Mouse (Mus musculus) liver, adult 2 months (tissue): ENCODE data around the gene Sox5. TPM values are rescaled to one million over a fixed set of nuclear protein-coding genes. Genes with fewer than 3 reads are reported as not detected.

Experiments
- DNase-seq: peaks from one replicate; pipeline ENCODE4 v3.0.0-alpha.2; 2011; ENCODE audit warnings: low read depth, low spot score; ENCODE audit errors: extremely low read depth
- H3K27ac ChIP-seq: fragments of 200-500 bp; replicated peaks from 2 replicates; pipeline ENCODE4 v1.5.1; 2012; ENCODE audit warnings: low read depth, mild to moderate bottlenecking, control low read depth, inconsistent platforms, low read length; ENCODE audit not compliant: insufficient read depth
- H3K27me3 ChIP-seq: fragments of 200-500 bp; 2 replicates; pipeline ENCODE4 v1.6.1; 2012; ENCODE audit warnings: mild to moderate bottlenecking, moderate library complexity, low read length, inconsistent platforms; ENCODE audit not compliant: control insufficient read depth, insufficient read depth
- H3K36me3 ChIP-seq: fragments of 200-500 bp; 2 replicates; pipeline ENCODE4 v1.6.1; 2012; ENCODE audit warnings: low read length, inconsistent platforms; ENCODE audit not compliant: control insufficient read depth, insufficient read depth
- H3K4me1 ChIP-seq: fragments of 200-500 bp; 2 replicates; pipeline ENCODE4 v1.6.1; 2011; ENCODE audit warnings: low read length; ENCODE audit not compliant: control insufficient read depth, insufficient read depth
- H3K4me3 ChIP-seq: fragments of 200-500 bp; 2 replicates; pipeline ENCODE4 v1.5.1; 2011; ENCODE audit warnings: low read depth, mild to moderate bottlenecking, control low read depth, low read length, moderate library complexity; ENCODE audit not compliant: insufficient read depth
- H3K79me2 ChIP-seq: fragments of 200-500 bp; 2 replicates; pipeline ENCODE4 v1.6.1; 2012; ENCODE audit warnings: inconsistent platforms, mild to moderate bottlenecking, low read length, moderate library complexity; ENCODE audit not compliant: control insufficient read depth, insufficient read depth
- H3K9ac ChIP-seq: fragments of 200-500 bp; 2 replicates; pipeline ENCODE4 v1.6.1; 2012; ENCODE audit warnings: low read depth, mild to moderate bottlenecking, control low read depth, inconsistent platforms, low read length
- CTCF ChIP-seq: fragments of 200-500 bp; IDR thresholded peaks from 2 replicates; pipeline ENCODE4 v1.5.1; 2011; ENCODE audit warnings: low read depth, low read length, control low read depth
- POLR2A ChIP-seq: fragments of 200-500 bp; IDR thresholded peaks from 2 replicates; pipeline ENCODE4 v1.6.1; 2011; ENCODE audit warnings: low read length, control low read depth; ENCODE audit not compliant: insufficient read depth; ENCODE audit errors: extremely low read depth
- WGBS: fragments of 180-500 bp; shearing (Covaris S2); methylation state at CpG from one replicate; pipeline ENCODE4 v1.1.7; 2018; 5-methylcytosine and 5-hydroxymethylcytosine counted together
- polyA plus RNA-seq: library from polyadenylated mRNA; depleted of rRNA; stranded (reverse); fragments of >200 nt; gene quantifications from 2 replicates; pipeline ENCODE4 v1.2.3, GENCODE M21; 2012
- total RNA-seq: library from RNA; depleted of rRNA; stranded (reverse); fragments of >200 nt; gene quantifications from 2 replicates; pipeline ENCODE4 v1.2.3, GENCODE M21; 2014

Gene Sox5
- total and polyA plus RNA-seq, 2 experiments, result 7.5 to 31.6 TPM

- WGBS, result 73% methylated on average over 4 of the region's 4 CpGs
- H3K4me3 ChIP-seq, result no peak overlapping the region
Observed at GRCm38 (mm10) chr6:144357081-144357480, 424.7 kb downstream of the Sox5 start.

GRCm38 (mm10) chr6:144351049-144351448 is 430.7 kb downstream of the Sox5 start:
- WGBS, result 52% methylated on average over 6 of the region's 6 CpGs
- Histone ChIP-seq H3K36me3 (no peaks in the 10 kb centered on the region), H3K9ac (no peak overlapping the region), H3K4me3 (no peak overlapping the region), H3K27ac (no peak overlapping the region), H3K27me3 (no peaks in the 10 kb centered on the region), H3K79me2 (no peaks in the 10 kb centered on the region), H3K4me1 (0 out of 2 replicates have a peak, but pooled peaks cover 5% of the 10 kb centered on the region)
- TF ChIP-seq POLR2A, result no peak
- TF ChIP-seq CTCF, result no peak
- peak; percentile 36 for DNase-seq

More at GRCm38 (mm10) chr6:144357081-144357480, 424.7 kb downstream of the Sox5 start:
- no peak overlapping the region for H3K9ac ChIP-seq
- TF ChIP-seq POLR2A (no peak), CTCF (no peak)
- H3K4me1 ChIP-seq, result no peaks in the 10 kb centered on the region
- no peaks in the 10 kb centered on the region for H3K27me3 ChIP-seq
- DNase-seq, result no peak
- H3K27ac ChIP-seq, result no peak overlapping the region
- no peaks in the 10 kb centered on the region for H3K36me3 ChIP-seq
- H3K79me2 ChIP-seq, result no peaks in the 10 kb centered on the region

- WGBS, result 82% methylated on average over 11 of the region's 11 CpGs
- Histone ChIP-seq H3K27ac (no peak overlapping the region), H3K9ac (no peak overlapping the region), H3K79me2 (no peaks in the 10 kb centered on the region), H3K27me3 (no peaks in the 10 kb centered on the region), H3K4me3 (no peak overlapping the region), H3K4me1 (no peaks in the 10 kb centered on the region), H3K36me3 (no peaks in the 10 kb centered on the region)
- DNase-seq, result no peak
- TF ChIP-seq CTCF (no peak), POLR2A (no peak)
Observed at GRCm38 (mm10) chr6:144343338-144343737, 438.4 kb downstream of the Sox5 start.

- DNase-seq, result no peak
- Histone ChIP-seq H3K9ac (no peak overlapping the region), H3K27me3 (no peaks in the 10 kb centered on the region), H3K4me1 (no peaks in the 10 kb centered on the region), H3K79me2 (no peaks in the 10 kb centered on the region), H3K4me3 (no peak overlapping the region), H3K27ac (no peak overlapping the region), H3K36me3 (no peaks in the 10 kb centered on the region)
- TF ChIP-seq POLR2A (no peak), CTCF (peak; percentile 33; the same call in 1 of the 2 replicates)
- WGBS, result 92% methylated on average over 3 of the region's 3 CpGs
Observed at GRCm38 (mm10) chr6:144339554-144339953, 442.2 kb downstream of the Sox5 start.

GRCm38 (mm10) chr6:144339006-144339405 is 442.8 kb downstream of the Sox5 start:
- TF ChIP-seq POLR2A (no peak), CTCF (no peak)
- Histone ChIP-seq H3K27ac (no peak overlapping the region), H3K27me3 (no peaks in the 10 kb centered on the region), H3K9ac (no peak overlapping the region), H3K4me3 (no peak overlapping the region), H3K79me2 (no peaks in the 10 kb centered on the region), H3K4me1 (no peaks in the 10 kb centered on the region), H3K36me3 (no peaks in the 10 kb centered on the region)
- 81% methylated on average over 13 of the region's 13 CpGs for WGBS
- DNase-seq, result no peak

- TF ChIP-seq POLR2A (no peak), CTCF (no peak)
- H3K4me3 ChIP-seq, result no peak overlapping the region
- 70% methylated on average over 4 of the region's 4 CpGs for WGBS
- no peaks in the 10 kb centered on the region for H3K36me3 ChIP-seq
- no peaks in the 10 kb centered on the region for H3K4me1 ChIP-seq
- no peak overlapping the region for H3K9ac ChIP-seq
- no peaks in the 10 kb centered on the region for H3K27me3 ChIP-seq
- no peak overlapping the region for H3K27ac ChIP-seq
- no peaks in the 10 kb centered on the region for H3K79me2 ChIP-seq
- DNase-seq, result no peak
Observed at GRCm38 (mm10) chr6:144338221-144338620, 443.6 kb downstream of the Sox5 start.
